Mouse (Mus musculus): Measurements from ENCODE around the gene Rnf144a. TPM values are rescaled to one million over a fixed set of nuclear protein-coding genes. Genes with fewer than 3 reads are reported as not detected.

The Rnf144a gene
- total RNA-seq, 2 experiments from 2014 or later, result 20.9 to 23.6 TPM

DNA sequence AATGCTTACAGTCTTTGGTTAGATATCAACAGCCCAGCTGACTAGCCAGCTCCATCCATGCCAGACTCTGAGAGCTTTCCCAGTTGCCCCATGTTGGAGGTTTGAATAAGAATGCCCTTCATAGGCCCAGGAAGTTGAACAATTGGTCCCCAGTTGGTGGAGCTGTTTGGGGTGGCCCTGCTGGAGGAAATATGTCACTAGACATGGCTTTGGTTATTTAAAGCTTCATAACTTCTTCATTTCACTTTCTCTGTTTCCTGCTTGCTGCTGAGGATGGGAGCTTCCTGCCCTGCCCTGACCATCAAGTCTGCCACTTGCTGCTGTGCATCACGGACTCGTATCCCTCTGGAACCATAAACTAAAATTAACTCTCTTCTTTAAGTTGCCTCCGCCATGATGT lies 4.6 kb downstream of the Rnf144a start:
- no peak for DNase-seq

DNA sequence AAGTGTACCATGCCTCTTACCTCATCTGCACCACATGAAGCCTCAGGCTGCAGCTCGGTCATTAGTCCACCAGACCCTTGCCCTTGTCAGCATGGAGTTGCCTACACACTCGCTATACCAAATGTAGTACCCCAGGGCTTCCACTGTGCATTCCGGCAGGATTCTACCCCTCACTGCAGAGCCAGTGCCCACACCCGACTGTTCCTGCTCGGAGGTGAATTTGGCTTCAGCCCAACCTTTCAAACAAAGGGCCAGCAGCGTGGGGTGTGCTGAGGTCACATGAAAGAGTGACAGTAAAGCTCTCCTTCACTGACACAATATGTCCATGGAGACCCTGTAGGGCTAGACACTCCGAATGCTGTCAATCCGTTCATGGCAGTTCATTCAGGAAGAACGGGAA lies 6.3 kb downstream of the Rnf144a start:
- DNase-seq, result no peak

DNA sequence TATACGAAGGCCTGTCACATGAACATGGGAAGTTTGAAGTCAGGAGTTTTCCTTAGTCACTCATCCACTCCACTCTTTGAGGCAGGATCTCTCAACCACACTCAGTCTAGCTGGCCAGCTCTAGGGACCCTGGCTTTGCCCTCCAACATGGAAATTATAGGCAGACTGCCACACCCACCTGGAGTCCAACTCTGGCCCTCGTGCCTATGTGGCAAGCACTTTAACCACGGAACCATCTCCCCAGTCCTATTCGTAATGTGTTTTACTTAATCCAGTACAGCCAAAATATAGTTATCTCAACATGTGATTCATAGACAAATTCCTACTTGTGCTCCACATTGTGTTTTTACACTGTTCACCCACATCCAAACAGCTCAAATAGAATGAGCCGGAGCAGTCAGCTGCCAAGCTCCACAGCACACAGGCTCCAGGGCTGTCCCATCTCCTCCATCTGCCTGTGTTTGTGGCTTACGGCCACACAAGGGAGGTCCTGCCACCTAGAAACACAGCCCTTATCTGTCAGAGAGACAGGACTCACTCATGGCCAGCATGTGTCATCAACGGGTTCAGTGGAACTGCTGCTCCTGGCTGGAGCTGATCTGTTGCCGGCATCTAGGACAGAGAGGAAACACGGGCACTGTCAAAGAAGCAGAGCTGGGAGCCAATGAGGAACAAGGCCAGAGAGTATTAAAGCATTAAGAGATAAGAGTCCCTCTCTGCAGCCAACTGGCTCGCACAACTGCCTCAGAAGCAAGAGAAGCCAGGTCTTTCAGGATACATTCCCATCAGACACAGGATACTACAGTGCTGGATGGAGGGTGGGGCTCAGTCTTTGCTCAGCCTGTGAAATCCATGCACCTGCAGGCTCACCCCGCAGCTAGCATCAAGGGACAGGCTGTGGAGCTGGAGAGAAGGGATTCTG lies 10.0 kb downstream of the Rnf144a start:
- peak; percentile 66 to 69 for DNase-seq

DNA sequence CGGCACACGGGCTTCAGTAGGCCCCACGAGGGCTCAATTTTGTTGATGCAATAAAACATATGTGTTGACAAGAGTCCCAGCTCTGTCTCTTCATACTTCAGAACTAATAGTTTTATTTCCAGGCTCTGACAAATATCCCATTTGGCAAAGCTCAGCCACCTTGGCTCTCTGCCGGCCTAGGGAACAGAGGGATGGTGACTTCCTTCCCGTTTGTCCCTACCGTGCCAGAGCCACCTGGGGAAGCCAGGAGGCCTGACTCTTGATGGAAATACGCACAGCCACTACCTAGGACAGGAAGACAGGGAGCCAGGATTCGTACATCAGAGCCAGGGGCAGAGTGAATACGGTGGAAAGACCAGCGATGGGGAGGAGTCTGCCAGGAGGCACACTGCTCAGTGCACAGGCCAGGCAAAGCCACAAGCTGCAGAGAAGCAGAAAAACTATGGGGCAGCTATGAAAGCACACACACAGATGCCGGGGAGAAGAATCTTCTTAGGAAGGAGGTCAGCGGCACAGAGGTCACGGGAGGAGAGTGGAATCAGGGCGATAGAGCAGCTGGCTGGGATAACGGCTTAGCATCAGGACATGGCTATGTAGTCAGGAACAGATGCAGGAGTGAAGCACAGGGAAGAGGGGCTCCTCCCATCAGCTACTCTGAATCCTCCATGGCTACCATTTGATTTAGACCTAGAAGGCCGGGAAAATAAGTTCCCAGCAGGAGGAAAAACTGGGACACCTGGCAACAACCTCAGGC lies 11.5 kb downstream of the Rnf144a start:
- DNase-seq, result peak; percentile 73 to 82

DNA sequence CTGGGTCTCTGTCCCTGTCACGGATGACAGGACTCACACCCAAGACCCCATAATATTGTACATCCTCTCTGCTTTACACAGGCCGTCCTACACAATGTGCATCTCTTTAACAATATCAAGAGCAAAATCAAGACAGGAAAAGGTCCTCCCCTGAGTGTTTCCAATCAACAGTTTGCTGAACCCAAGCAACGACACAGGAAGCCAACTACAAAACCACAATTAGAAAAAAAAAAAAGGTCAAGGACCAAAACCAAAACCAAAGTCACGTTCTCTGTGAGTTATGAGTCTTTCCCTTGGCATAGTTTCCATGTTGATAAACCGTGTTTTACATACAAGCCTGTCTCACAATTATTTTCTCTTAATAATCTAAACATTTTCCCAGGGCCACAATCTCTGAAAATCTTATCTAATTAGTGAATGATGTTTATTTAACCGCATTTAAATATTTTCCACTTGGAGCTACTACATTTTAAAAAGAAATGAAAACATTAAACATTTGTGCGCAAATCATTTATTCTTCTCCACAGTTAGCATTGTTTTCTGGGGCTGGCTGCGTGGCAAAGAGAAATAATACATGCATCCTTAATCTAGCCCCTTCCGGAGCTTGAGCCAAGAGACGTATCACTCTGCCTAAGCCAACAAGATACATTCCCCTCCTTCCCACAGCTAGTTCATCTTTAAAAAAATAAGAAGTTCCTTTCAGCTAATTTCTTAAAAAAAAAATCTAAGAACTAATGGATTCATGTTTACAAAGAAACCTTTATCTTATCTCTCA lies 13.2 kb downstream of the Rnf144a start:
- no peak for DNase-seq

DNA sequence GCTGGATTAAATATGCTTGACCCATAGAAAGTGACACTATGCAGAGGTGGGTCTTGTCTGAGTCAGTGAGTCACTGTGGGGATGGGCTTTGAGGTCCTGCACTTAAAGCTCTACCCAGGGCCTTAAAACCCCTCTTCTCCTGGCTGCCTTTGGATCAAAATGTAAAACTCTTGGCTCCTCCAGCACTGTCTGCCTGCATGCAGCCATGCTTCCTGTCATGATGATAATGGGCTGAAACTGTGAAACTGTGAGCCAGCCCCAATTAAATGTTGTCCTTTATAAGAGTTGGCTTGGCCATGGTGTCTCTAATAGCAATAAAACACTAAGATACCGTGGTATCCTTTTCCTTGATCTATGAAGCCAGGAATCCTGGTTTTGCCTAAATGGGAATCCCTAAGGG lies 13.8 kb downstream of the Rnf144a start:
- no peak for DNase-seq

DNA sequence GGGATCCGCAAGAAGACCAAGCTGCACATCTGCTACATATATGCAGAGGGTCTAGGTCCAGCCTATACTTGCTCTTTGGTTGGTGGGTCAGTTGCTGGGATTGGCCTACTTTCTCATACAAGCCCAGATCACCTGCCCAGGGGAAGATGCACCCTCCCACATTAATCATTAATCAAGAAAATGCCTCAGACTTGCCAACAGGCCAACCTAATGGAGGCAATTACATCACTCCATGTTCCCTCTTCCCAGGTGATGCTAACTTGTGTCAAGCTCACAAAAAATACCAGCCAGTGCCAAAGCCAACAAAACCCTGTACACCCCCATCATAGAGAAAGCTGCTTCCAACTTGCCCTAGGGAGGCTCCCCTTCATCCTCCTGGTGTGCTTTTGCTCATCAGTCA lies 14.3 kb downstream of the Rnf144a start:
- no peak for DNase-seq

DNA sequence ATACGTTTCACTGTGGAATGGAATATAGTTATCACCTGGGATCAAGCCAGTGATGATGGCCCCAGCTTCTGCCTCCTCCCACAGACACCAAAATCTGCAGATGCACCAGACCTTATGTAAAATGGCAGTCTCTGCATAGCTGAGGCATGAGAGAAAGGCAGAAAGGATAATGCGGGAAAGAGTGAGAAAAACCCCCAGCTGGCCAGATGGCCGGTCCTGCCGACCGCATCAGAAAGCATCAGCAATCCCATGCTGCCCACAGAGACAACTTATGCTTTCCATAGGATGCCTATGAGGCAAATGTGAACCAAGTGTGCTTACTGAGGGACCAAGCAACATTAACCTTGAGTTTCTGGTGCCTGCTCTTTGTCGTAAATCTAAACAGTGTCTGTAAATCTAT lies 15.7 kb downstream of the Rnf144a start:
- no peak for DNase-seq

DNA sequence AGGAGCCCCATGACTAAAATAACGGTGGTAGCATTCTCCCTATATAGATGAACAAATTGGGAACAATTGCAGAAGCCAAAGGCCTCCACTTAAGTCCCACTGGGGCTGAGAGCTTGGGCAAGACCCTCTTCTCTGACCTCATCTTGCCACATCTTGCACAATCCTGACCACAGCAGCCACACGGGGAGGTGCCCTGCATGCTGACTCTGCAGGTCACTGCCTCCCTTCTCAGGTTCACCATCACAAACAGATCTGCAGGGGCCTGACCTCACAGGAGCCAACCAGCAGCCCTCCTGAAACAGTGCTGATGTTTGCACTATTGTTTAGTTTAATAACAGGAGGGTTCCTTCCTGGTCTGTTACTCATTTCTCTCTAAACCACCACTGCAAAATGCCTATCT lies 16.5 kb downstream of the Rnf144a start:
- peak; percentile 42 to 60 for DNase-seq

DNA sequence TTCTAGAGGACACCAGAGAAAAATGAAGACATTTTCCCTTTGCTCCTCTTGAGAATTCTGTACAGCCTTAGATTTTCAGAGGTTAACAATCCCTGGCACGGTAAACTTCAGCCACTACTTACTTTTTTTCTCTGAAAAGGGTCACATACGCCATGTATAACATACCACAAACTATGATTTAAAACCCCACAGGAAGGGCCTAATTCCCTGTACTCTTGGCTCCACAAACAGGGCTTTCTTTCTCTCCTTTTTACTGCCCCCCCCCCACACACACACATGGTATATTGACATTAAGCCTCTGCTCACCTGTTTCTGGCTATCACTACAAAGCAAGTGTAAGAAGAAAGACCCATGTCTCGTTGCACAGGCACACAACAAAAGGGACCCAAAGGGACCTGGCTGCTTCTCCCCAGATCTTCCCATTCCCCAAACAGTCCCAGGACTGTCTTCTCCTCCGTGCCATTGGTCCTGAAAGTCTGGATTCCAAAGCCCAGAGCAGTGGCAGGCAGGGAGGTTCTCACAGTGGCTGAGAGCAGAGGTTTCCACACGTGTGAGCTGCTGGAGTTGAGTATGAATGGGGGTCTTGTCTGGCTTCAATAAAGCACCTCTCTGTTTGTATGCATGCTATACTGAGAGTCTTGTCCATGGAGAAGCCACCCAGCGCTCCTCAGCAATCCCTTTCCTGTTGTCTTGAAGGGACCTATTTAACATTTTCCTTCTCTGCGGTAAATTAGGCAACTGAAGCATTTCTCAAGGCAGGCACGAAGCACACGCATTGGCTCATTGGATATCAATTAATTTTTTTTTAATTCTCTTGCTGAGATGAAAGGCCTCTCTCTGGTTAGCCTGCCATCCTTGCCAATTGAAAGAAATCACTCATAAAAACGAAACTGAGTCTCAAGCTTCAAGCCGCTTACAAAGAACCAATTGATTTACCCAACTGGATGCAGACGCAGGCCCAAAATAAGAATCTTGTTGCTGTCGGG lies 20.3 kb downstream of the Rnf144a start:
- DNase-seq, result no peak

DNA sequence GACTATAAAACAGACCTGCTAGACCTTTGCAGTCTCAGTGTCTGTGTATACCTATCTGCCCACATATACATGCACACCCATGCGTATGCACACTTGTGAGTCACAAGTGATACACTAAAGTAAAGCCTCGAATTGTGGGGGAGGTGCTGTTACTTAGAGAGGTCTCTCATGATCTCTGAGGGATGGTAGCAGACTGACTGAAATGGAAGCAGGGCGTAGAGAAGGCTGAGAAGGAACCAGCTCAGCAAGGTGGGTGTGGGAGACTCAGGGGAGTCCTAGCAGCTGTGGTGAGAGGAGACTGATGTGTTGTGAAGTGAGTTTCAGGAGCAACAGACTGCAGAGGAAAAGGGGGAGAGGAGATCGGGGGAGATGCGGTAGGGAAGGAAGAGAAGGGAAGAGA lies 21.8 kb downstream of the Rnf144a start:
- no peak for DNase-seq

DNA sequence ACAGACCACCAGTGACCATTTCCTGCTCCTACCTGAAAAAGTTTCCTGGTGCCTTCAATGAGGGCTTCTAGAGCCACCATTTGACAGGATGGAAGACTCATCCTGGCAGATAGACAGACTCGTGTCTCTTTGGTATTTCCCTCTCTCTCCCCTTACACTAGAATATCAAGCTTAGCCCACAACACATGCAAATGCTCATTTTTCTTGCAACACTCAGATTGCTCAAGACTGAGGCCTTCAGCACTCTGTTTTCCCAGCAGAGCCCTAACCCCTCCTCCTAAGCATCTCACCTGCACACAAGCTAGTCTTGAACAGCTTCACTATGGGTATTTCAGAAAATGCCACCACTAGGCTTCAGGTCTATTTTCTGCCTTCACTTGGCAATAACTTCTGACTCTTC lies 23.9 kb downstream of the Rnf144a start:
- DNase-seq, result no peak

DNA sequence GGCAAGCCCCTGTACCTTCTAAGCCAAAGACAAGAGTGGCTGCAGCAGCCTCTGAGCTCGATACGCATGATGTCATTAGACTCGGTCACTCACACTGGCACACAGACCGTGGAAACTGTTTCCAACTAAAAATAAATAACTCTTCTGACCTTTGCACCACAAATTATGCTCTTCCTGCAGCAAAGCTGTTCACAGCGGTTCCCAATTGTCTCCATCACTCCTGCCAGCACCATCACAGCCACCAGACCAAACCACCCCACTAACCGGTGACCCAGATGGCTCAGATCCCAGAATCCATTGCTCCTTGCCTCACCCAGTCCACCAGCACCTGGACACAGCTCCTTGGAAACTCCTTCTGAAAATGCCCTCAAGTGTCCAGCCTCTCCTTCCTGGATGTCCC lies 27.5 kb downstream of the Rnf144a start:
- DNase-seq, result peak in 1 of 2 experiments; percentile 41

DNA sequence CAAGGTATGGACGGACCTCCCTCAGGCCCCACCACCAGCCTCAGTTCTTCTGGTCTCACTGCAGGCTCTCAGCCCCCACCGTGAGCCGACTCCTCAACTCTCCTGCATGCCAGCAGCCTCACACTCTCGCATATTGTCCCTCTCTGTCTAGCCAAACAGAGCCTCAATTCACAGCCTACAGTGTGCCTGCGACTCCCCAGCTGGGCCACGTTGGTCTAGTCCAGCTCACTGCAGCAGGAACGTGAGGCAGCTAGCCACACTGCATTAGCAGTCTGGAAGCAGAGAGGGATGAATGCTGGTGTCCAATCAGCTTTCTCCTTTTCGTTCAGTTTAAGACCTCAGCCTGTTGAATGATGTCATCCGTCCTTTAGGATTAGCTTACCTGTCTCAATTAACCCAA lies 28.1 kb downstream of the Rnf144a start:
- DNase-seq, result no peak

DNA sequence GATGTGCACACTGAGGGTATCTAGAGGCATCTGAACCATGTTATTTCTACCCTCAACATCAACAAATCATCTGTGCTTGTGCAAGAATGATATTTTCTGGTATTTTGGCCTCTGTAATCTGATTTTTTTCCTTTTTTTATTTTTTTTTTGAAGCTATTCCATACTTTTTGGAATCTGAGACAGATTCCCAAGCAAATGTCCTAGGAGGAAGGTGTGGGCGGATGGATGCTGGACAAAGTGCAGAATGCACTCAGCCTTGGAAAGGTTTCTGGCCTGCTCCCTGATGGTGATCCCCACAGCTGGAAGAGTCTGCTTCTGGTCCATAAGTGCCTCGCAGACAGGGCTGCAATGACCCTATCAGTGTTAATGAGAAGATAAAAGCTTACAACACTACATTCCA lies 28.9 kb downstream of the Rnf144a start:
- no peak for DNase-seq

DNA sequence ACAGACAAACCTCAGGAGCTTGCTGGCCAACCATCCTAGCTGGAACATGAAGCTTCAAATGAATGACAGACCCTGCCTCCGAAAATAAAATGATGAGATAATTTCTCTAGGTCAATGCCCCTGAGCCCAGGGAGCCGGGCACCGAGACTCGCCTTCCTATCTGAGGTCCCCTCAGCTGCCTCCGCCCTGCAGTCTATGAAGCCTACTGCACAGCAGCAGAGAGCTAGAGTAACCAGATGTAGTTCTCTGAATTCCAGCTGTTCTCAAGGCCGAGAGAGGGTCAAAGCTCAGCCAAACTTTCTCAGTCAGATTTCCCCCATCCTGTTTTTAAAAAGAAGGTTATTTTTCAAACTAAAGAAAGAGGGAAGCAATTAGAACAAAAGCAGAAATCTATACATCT lies 29.3 kb downstream of the Rnf144a start:
- no peak for DNase-seq

DNA sequence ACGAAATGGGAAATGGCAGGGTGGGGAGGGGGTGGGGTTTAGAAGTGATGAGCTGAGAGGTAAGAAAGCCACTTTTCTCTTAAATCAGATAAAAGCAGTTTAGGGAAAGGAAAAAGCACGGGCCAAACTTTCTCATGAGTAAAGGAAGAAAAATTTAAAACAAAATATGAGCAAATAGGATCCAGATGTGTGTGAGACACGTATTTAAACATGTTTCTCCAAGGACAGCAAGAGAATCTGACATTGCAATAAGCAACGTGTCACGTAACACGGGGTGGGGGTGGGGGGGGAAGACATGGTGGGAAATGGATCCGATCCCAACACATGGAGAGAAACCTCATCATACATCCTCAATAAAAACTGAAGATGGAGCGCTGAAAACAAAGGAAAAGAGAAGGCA lies 33.3 kb downstream of the Rnf144a start:
- DNase-seq, result no peak

DNA sequence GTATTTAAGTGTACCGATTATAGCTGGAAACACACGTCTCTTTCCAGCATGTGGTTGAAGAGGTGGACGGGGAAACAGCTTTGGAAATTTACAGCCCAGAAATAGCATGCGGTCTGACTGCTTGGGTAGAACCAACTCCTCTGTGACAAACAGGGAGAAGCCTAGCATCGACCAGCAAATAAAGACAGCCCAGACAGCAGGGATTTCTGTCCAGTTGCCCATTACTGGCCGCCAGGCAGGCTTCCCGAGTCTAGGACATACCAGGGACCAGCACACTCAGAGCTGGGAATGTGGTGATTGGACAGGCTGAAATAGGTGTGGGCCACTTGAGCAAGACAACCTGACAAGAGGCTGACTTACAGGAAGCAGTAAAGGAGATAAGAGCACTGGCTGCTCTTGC lies 35.3 kb downstream of the Rnf144a start:
- DNase-seq, result no peak

DNA sequence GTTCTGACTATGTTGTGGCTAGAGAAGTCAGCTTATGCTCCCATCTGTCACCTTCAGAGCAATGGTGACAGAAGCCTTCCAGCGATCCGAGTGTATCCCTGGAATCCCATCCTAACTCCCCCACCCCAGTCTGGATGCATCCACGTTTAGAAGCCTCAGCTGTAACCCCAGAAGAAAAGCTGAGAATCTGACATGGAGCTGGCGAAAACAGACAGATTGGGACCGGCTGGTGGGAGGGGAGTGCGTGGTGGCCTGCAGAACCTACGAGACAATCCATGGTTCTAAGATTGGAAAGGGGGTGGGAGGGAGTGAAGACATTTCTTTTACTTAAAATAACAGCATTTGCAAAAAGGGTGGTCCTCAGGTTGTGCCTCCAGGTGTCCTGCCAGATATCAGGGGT lies 37.4 kb downstream of the Rnf144a start:
- no peak for DNase-seq

DNA sequence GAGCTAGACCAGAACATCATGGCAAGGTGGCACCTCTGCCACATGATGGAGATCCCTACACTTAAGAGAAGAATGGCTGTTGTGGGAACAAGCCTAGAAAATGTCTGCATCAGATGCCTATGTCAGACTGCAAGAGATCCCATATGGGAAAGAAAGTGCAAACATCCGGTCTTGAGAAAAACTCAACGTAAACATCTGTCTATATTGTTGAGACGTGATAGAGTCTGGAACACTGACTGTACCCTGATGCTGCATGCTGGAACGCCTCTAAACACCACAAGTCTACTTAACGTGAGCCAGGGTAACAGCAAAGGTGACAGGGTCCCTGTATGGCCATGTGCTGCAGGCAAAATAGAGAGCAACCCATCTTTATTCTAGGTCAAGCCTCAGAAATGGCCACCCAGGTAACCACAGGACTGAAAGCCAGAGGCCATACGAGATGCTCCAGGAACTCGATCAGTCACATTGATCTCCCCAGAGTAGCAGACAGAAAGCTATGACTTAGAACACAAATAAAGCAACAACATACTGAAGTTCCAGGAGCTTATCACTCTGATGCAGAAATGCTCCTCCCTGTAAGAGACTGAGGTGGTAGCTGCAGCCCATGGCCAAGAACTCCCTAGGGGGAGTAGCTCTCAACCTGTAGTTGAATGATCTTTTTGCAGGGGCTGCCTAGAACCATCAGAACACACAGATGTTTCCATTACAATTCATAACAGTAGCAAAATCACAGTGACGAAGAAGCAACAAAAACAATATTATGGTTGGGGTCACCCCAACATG lies 38.3 kb downstream of the Rnf144a start:
- no peak for DNase-seq

DNA sequence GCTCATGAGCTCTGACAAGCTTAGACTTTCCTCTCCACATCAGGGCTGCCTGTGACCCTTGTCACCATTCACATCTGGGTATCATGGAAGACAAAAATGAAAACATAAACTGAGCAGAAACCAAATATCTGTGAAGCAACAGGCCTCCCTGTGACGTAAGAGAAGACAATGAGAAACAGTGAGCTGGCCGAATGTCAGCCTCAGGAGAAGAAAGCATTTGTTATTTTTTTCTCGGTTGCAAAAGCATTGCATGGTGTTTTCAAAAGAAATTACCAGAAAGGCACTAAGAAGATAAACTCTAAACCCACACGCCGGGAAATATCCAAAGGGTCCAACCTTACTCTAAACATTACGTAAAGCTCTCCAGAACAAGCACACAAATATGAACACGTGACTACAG lies 41.3 kb downstream of the Rnf144a start:
- DNase-seq, result no peak
